Mouse (Mus musculus): ENCODE measurements around the gene Zbtb20. TPM values are rescaled to one million over a fixed set of nuclear protein-coding genes. Genes with fewer than 3 reads are reported as not detected.

Zbtb20 gene
- polyA plus RNA-seq, 1 experiment from 2014 or later: 21.8 TPM

DNA sequence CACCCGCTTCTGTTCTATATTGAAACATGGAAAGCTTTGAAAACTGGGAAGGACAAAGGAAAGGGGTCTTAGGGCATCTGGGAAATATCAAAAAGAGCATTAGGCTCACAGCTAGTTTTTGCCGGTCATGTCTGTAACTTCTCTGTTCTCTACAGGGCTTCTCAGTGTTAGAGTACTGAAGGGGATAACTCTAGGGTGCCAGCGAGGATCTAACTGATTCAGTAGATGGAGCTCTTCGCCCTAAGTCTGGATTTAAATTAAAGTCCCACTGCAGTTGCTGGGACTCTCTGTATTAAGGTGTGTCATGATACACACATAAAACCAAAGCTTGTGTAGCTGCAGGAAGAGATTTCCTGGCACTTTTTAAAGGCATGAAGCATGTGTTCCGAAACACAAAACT, 634.8 kb downstream of the Zbtb20 start:
- H3K4me2 ChIP-seq (ENCODE audit: low read depth, low read length): no peak overlapping the region
- H3K4me1 ChIP-seq (replicated peaks; ENCODE audit: control insufficient read depth, insufficient read depth, low read length): peaks cover 7% of the 10 kb centered on the region
- no peaks in the 10 kb centered on the region for H3K36me3 ChIP-seq (ENCODE audit: control insufficient read depth, insufficient read depth, low read length)
- 67% methylated on average over 5 of the region's 5 CpGs for WGBS
- no peaks in the 10 kb centered on the region for H3K9me3 ChIP-seq (ENCODE audit: control insufficient read depth, low read length)
- H3K27me3 ChIP-seq (ENCODE audit: control insufficient read depth, insufficient read depth, low read depth, low read length): no peaks in the 10 kb centered on the region
- no peak overlapping the region for H3K27ac ChIP-seq (ENCODE audit: low read length)
- no peak overlapping the region for H3K9ac ChIP-seq (ENCODE audit: low read length)
- H3K4me3 ChIP-seq (ENCODE audit: low read length): no peak overlapping the region
- ATAC-seq (ENCODE audit: low read depth): no peak

GRCm38 (mm10) chr16:43511531-43511930, 635.9 kb downstream of the Zbtb20 start:
- Histone ChIP-seq H3K4me3 (ENCODE audit: low read length) (no peak overlapping the region), H3K36me3 (ENCODE audit: control insufficient read depth, insufficient read depth, low read length) (no peaks in the 10 kb centered on the region), H3K9me3 (ENCODE audit: control insufficient read depth, low read length) (no peaks in the 10 kb centered on the region), H3K4me1 (replicated peaks; ENCODE audit: control insufficient read depth, insufficient read depth, low read length) (no peaks in the 10 kb centered on the region), H3K9ac (ENCODE audit: low read length) (no peak overlapping the region), H3K27me3 (ENCODE audit: control insufficient read depth, insufficient read depth, low read depth, low read length) (no peaks in the 10 kb centered on the region), H3K27ac (ENCODE audit: low read length) (no peak overlapping the region), H3K4me2 (ENCODE audit: low read depth, low read length) (no peak overlapping the region)
- ATAC-seq (ENCODE audit: low read depth): no peak
- WGBS: 70% methylated on average over 4 of the region's 4 CpGs

DNA sequence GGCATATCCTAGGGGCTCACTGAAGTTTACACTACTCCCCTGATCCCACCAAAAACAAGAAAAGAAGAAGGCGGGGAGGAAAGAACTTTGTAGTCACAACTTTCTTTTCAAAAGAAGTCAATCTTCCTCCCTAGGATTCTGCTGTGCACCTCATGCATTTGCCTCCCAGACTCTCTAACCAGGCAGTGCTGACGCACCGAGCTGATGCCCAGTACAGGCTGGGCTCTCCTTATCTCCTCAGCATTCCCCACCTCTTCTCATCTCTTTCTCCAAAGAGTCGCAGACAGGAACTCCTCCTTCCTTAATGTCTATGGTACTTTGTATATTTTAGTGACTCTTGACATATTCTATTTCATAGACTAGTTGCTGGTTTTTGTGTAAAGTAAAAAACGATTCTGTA, 638.3 kb downstream of the Zbtb20 start:
- ATAC-seq (ENCODE audit: low read depth): no peak
- H3K9ac ChIP-seq (ENCODE audit: low read length): no peak overlapping the region
- no peak overlapping the region for H3K4me2 ChIP-seq (ENCODE audit: low read depth, low read length)
- no peaks in the 10 kb centered on the region for H3K9me3 ChIP-seq (ENCODE audit: control insufficient read depth, low read length)
- H3K36me3 ChIP-seq (ENCODE audit: control insufficient read depth, insufficient read depth, low read length): no peaks in the 10 kb centered on the region
- no peak overlapping the region for H3K27ac ChIP-seq (ENCODE audit: low read length)
- no peaks in the 10 kb centered on the region for H3K4me1 ChIP-seq (replicated peaks; ENCODE audit: control insufficient read depth, insufficient read depth, low read length)
- no peaks in the 10 kb centered on the region for H3K27me3 ChIP-seq (ENCODE audit: control insufficient read depth, insufficient read depth, low read depth, low read length)
- 57% methylated on average over 5 of the region's 5 CpGs for WGBS
- H3K4me3 ChIP-seq (ENCODE audit: low read length): no peak overlapping the region

DNA sequence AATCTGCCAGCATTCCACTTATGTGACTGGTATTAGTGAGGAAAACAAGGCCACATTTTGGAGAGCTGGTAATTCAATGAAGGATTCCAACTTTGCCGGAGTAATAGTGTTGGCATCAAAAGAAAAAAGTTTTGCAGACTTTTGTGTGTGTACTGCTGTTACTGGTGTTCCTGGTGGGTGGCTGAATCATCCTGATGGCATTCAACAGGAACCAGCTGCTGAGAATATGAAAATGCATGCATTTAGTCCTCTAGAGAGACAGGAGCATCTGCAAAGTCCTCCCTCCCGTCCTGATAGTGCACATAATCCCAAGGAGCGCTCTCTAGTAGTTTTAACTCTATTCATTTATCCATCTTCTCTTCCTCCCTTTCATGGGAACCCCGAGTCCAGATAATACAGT, 639.9 kb downstream of the Zbtb20 start:
- H3K9me3 ChIP-seq (ENCODE audit: control insufficient read depth, low read length): no peaks in the 10 kb centered on the region
- WGBS: 77% methylated on average over 4 of the region's 4 CpGs

DNA sequence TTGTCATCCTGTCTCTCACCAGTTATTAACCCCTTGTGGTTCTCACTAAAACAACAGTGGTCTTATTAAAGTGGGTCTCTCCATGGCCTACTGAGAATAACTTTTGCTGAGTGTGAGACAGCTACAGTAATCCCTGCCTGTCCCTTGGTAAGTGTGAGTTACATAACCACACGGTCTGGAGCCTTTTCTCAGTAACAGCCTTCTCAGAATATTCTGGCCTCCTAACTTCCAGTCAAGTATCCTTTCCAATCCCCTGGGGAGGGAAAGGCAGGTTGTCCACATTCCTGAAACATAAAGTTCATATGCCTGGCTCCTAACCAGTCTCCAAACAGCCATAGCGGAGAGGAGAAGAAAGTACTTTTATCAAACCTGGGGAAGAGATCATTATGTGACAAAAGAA, 644.6 kb downstream of the Zbtb20 start:
- Histone ChIP-seq H3K9ac (ENCODE audit: low read length) (no peak overlapping the region), H3K36me3 (ENCODE audit: control insufficient read depth, insufficient read depth, low read length) (no peaks in the 10 kb centered on the region), H3K4me1 (replicated peaks; ENCODE audit: control insufficient read depth, insufficient read depth, low read length) (no peaks in the 10 kb centered on the region), H3K9me3 (ENCODE audit: control insufficient read depth, low read length) (no peaks in the 10 kb centered on the region), H3K27me3 (ENCODE audit: control insufficient read depth, insufficient read depth, low read depth, low read length) (no peaks in the 10 kb centered on the region), H3K4me2 (ENCODE audit: low read depth, low read length) (no peak overlapping the region), H3K27ac (ENCODE audit: low read length) (no peak overlapping the region), H3K4me3 (ENCODE audit: low read length) (no peak overlapping the region)
- no peak for ATAC-seq (ENCODE audit: low read depth)
- 50% methylated on average over 2 of the region's 2 CpGs for WGBS

More for the DNA sequence above, 639.9 kb downstream of the Zbtb20 start:
- H3K4me2 ChIP-seq (ENCODE audit: low read depth, low read length): no peak overlapping the region
- H3K4me3 ChIP-seq (ENCODE audit: low read length): no peak overlapping the region
- no peak overlapping the region for H3K9ac ChIP-seq (ENCODE audit: low read length)
- H3K36me3 ChIP-seq (ENCODE audit: control insufficient read depth, insufficient read depth, low read length): no peaks in the 10 kb centered on the region
- no peaks in the 10 kb centered on the region for H3K4me1 ChIP-seq (replicated peaks; ENCODE audit: control insufficient read depth, insufficient read depth, low read length)
- H3K27ac ChIP-seq (ENCODE audit: low read length): no peak overlapping the region
- no peak for ATAC-seq (ENCODE audit: low read depth)
- no peaks in the 10 kb centered on the region for H3K27me3 ChIP-seq (ENCODE audit: control insufficient read depth, insufficient read depth, low read depth, low read length)

GRCm38 (mm10) chr16:43522482-43522881, 646.8 kb downstream of the Zbtb20 start:
- H3K4me3 ChIP-seq (ENCODE audit: low read length): no peak overlapping the region
- H3K4me2 ChIP-seq (ENCODE audit: low read depth, low read length): no peak overlapping the region
- H3K27ac ChIP-seq (ENCODE audit: low read length): no peak overlapping the region
- no peaks in the 10 kb centered on the region for H3K9me3 ChIP-seq (ENCODE audit: control insufficient read depth, low read length)
- H3K9ac ChIP-seq (ENCODE audit: low read length): no peak overlapping the region
- no peaks in the 10 kb centered on the region for H3K36me3 ChIP-seq (ENCODE audit: control insufficient read depth, insufficient read depth, low read length)
- no peaks in the 10 kb centered on the region for H3K27me3 ChIP-seq (ENCODE audit: control insufficient read depth, insufficient read depth, low read depth, low read length)
- 88% methylated on average over 4 of the region's 4 CpGs for WGBS
- ATAC-seq (ENCODE audit: low read depth): no peak
- H3K4me1 ChIP-seq (replicated peaks; ENCODE audit: control insufficient read depth, insufficient read depth, low read length): no peaks in the 10 kb centered on the region

GRCm38 (mm10) chr16:43524179-43524578, 648.5 kb downstream of the Zbtb20 start:
- no peaks in the 10 kb centered on the region for H3K36me3 ChIP-seq (ENCODE audit: control insufficient read depth, insufficient read depth, low read length)
- H3K27me3 ChIP-seq (ENCODE audit: control insufficient read depth, insufficient read depth, low read depth, low read length): no peaks in the 10 kb centered on the region
- H3K9me3 ChIP-seq (ENCODE audit: control insufficient read depth, low read length): no peaks in the 10 kb centered on the region
- no peak overlapping the region for H3K4me3 ChIP-seq (ENCODE audit: low read length)
- H3K4me2 ChIP-seq (ENCODE audit: low read depth, low read length): no peak overlapping the region
- H3K27ac ChIP-seq (ENCODE audit: low read length): no peak overlapping the region
- ATAC-seq (ENCODE audit: low read depth): no peak
- no peaks in the 10 kb centered on the region for H3K4me1 ChIP-seq (replicated peaks; ENCODE audit: control insufficient read depth, insufficient read depth, low read length)
- 78% methylated on average over 9 of the region's 9 CpGs for WGBS
- no peak overlapping the region for H3K9ac ChIP-seq (ENCODE audit: low read length)

GRCm38 (mm10) chr16:43525624-43526023, 649.9 kb downstream of the Zbtb20 start:
- Histone ChIP-seq H3K4me3 (ENCODE audit: low read length) (no peak overlapping the region), H3K9ac (ENCODE audit: low read length) (no peak overlapping the region), H3K4me1 (replicated peaks; ENCODE audit: control insufficient read depth, insufficient read depth, low read length) (no peaks in the 10 kb centered on the region), H3K27ac (ENCODE audit: low read length) (no peak overlapping the region), H3K27me3 (ENCODE audit: control insufficient read depth, insufficient read depth, low read depth, low read length) (no peaks in the 10 kb centered on the region), H3K36me3 (ENCODE audit: control insufficient read depth, insufficient read depth, low read length) (no peaks in the 10 kb centered on the region), H3K4me2 (ENCODE audit: low read depth, low read length) (no peak overlapping the region), H3K9me3 (ENCODE audit: control insufficient read depth, low read length) (no peaks in the 10 kb centered on the region)
- WGBS: 90% methylated on average over 6 of the region's 6 CpGs
- no peak for ATAC-seq (ENCODE audit: low read depth)

GRCm38 (mm10) chr16:43528300-43528699, 652.6 kb downstream of the Zbtb20 start:
- H3K4me3 ChIP-seq (ENCODE audit: low read length): no peak overlapping the region
- H3K4me1 ChIP-seq (replicated peaks; ENCODE audit: control insufficient read depth, insufficient read depth, low read length): no peaks in the 10 kb centered on the region

DNA sequence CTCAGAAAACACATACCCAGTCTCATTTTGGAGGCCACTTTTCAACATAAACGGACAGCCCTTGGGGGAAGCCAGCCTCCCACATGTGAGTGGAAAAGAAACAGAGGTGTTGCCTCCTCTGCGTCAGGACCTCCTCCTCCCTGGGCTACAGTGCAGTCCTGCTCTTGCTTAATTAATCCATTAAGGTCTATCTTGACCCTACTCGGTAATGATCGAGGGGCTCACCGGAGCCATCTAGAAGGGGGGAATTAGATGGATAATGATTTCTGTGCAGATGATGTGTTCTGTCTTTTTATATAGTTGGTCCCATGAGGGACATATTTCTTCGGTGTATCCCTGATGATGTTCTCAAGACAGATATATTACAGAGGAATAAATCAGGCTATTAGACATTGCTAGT, 655.6 kb downstream of the Zbtb20 start:
- no peak for ATAC-seq (ENCODE audit: low read depth)
- H3K4me2 ChIP-seq (ENCODE audit: low read depth, low read length): no peak overlapping the region
- H3K27ac ChIP-seq (ENCODE audit: low read length): no peak overlapping the region
- no peaks in the 10 kb centered on the region for H3K36me3 ChIP-seq (ENCODE audit: control insufficient read depth, insufficient read depth, low read length)
- WGBS: 68% methylated on average over 6 of the region's 6 CpGs
- H3K4me3 ChIP-seq (ENCODE audit: low read length): no peak overlapping the region
- no peaks in the 10 kb centered on the region for H3K27me3 ChIP-seq (ENCODE audit: control insufficient read depth, insufficient read depth, low read depth, low read length)
- H3K9me3 ChIP-seq (ENCODE audit: control insufficient read depth, low read length): no peaks in the 10 kb centered on the region
- no peak overlapping the region for H3K9ac ChIP-seq (ENCODE audit: low read length)
- H3K4me1 ChIP-seq (replicated peaks; ENCODE audit: control insufficient read depth, insufficient read depth, low read length): no peaks in the 10 kb centered on the region

More at GRCm38 (mm10) chr16:43528300-43528699, 652.6 kb downstream of the Zbtb20 start:
- ATAC-seq (ENCODE audit: low read depth): no peak
- no peaks in the 10 kb centered on the region for H3K27me3 ChIP-seq (ENCODE audit: control insufficient read depth, insufficient read depth, low read depth, low read length)
- H3K9me3 ChIP-seq (ENCODE audit: control insufficient read depth, low read length): no peaks in the 10 kb centered on the region
- no peak overlapping the region for H3K27ac ChIP-seq (ENCODE audit: low read length)
- no peak overlapping the region for H3K9ac ChIP-seq (ENCODE audit: low read length)
- H3K36me3 ChIP-seq (ENCODE audit: control insufficient read depth, insufficient read depth, low read length): no peaks in the 10 kb centered on the region
- no peak overlapping the region for H3K4me2 ChIP-seq (ENCODE audit: low read depth, low read length)
- 68% methylated on average over 1 of the region's 1 CpGs for WGBS

Data from lung, embryonic 16.5 days (tissue).